ENCODE assay signal across 5 mouse cellular contexts in genomic region chr1:167345994-167346520, GRCm38 (mm10). TPM values are rescaled to one million over a fixed set of nuclear protein-coding genes. Genes with fewer than 3 reads are reported as not detected.
DNase-seq lines count a peak whose midpoint lies in the region; TF ChIP-seq lines count a peak whose summit lies in the region.
"Not testable (repeated sequence)": the region's sequence is repeated elsewhere in the genome, so short reads cannot be mapped to it uniquely, and the experiment has no call there.

No protein-coding gene starts in this region.

- not testable (repeated sequence) for H3K4me3 ChIP-seq in MEL (ENCODE audit: control insufficient read depth in 1 of 2, insufficient read depth in 1 of 2, low read depth in 2 of 2, low read length in 2 of 2); layer of hippocampus, adult 2 months; liver, adult 2 months (ENCODE audit: insufficient read depth, low read depth, low read length); small intestine, adult 2 months (ENCODE audit: low read depth, low read length)

- H3K27me3 ChIP-seq in MEL (ENCODE audit: control insufficient read depth in 1 of 2, insufficient read depth in 2 of 2, low read length in 2 of 2); liver, adult 2 months (ENCODE audit: control insufficient read depth, insufficient read depth, low read length); small intestine, adult 2 months (ENCODE audit: control insufficient read depth, insufficient read depth, low read length): not testable (repeated sequence)

- not testable (repeated sequence) for TF ChIP-seq EP300 in MEL (IDR thresholded peaks at IDR 0.05; ENCODE audit: low read depth in 1 of 2, low read length in 2 of 2)

- H3K4me1 ChIP-seq in MEL (ENCODE audit: control insufficient read depth in 1 of 2, insufficient read depth in 2 of 2, low read length in 2 of 2); liver, adult 2 months (ENCODE audit: control insufficient read depth, insufficient read depth, low read length); small intestine, adult 2 months (ENCODE audit: control insufficient read depth, insufficient read depth, insufficient read length, low read length): not testable (repeated sequence)

- TF ChIP-seq POLR2A in MEL (IDR thresholded peaks at IDR 0.05; ENCODE audit: control insufficient read depth in 1 of 2, insufficient read depth in 1 of 2, low read depth in 1 of 2, low read length in 2 of 2, poor library complexity in 1 of 2); liver, adult 2 months (IDR thresholded peaks at IDR 0.05; ENCODE audit: extremely low read depth, insufficient read depth, low read length); small intestine, adult 2 months (IDR thresholded peaks at IDR 0.05; ENCODE audit: low read depth, low read length): not testable (repeated sequence)

- DNase-seq in MEL (ENCODE audit: low read depth, low spot score) = peak; percentile 33
- DNase-seq in MN1 (ENCODE audit: low spot score) = peak; percentile 74
- not testable (repeated sequence) for DNase-seq in layer of hippocampus, adult 2 months (ENCODE audit: low spot score in 2 of 2)
- DNase-seq in liver, adult 2 months (ENCODE audit: extremely low read depth, low read depth, low spot score) = peak; percentile 79

- not testable (repeated sequence) for H3K79me2 ChIP-seq in MEL (ENCODE audit: control insufficient read depth, insufficient read depth, low read length, poor library complexity); liver, adult 2 months (ENCODE audit: control insufficient read depth, insufficient read depth, low read length)

- not testable (repeated sequence) for H3K9ac ChIP-seq in MEL (ENCODE audit: control insufficient read depth, low read depth, low read length, poor library complexity, severe bottlenecking); liver, adult 2 months (ENCODE audit: low read depth, low read length)

- not testable (repeated sequence) for TF ChIP-seq RAD21 in MEL (IDR thresholded peaks at IDR 0.05; ENCODE audit: low read depth, low read length)

- H3K9me3 ChIP-seq in MEL (replicated peaks; ENCODE audit: insufficient read depth, low read length) = not testable (repeated sequence)

- H3K36me3 ChIP-seq in MEL (ENCODE audit: control insufficient read depth in 1 of 2, insufficient read depth in 2 of 2, low read length in 2 of 2); liver, adult 2 months (ENCODE audit: control insufficient read depth, insufficient read depth, low read length); small intestine, adult 2 months (ENCODE audit: control insufficient read depth, insufficient read depth, low read length): not testable (repeated sequence)

- H3K27ac ChIP-seq in MEL (ENCODE audit: control insufficient read depth, low read depth, low read length); layer of hippocampus, adult 2 months; liver, adult 2 months (replicated peaks; ENCODE audit: insufficient read depth, low read depth, low read length): not testable (repeated sequence)
- H3K27ac ChIP-seq in small intestine, adult 2 months (ENCODE audit: insufficient read depth, low read depth, low read length) = peak overlapping the region; percentile 55

- WGBS in liver, adult 2 months = 54% methylated on average over 10 of the region's 10 CpGs
- WGBS in small intestine, adult 2 months = 63% methylated on average over 10 of the region's 10 CpGs

- TF ChIP-seq CTCF in MEL (IDR thresholded peaks at IDR 0.05 in 2 of 3, conservative IDR thresholded peaks at IDR 0.05 in 1 of 3; ENCODE audit: control insufficient read depth in 1 of 3, insufficient read depth in 1 of 3, low read depth in 2 of 3, low read length in 3 of 3, poor library complexity in 1 of 3, severe bottlenecking in 1 of 3); liver, adult 2 months (IDR thresholded peaks at IDR 0.05; ENCODE audit: low read depth, low read length); small intestine, adult 2 months (IDR thresholded peaks at IDR 0.05; ENCODE audit: extremely low read depth, insufficient read length, insufficient replicate concordance, low read depth, low read length): not testable (repeated sequence)
- 0 out of 2 replicates have a peak, but pooled peaks have one; percentile 7 for TF ChIP-seq CTCF in layer of hippocampus, adult 2 months (conservative IDR thresholded peaks at IDR 0.05)

TF ChIP-seq in MEL, 35 proteins besides CTCF, POLR2A, EP300 and RAD21:
- TF ChIP-seq TBP (IDR thresholded peaks at IDR 0.05; ENCODE audit: low read depth, low read length) = peak; percentile 93
- TF ChIP-seq GATA1 (IDR thresholded peaks at IDR 0.05; ENCODE audit: low read depth, low read length) = peak; percentile 33; the same call in 1 of the 2 replicates

RNA-seq across cellular contexts. Expression of gene Aldh9a1, which starts 3.7 kb away (rescaled TPM):
- 14.3 and 16.2 TPM in 2 replicates for total RNA-seq in MEL (2012; rRNA removed)
- 10 to 100 TPM in 1 of 2 experiments, not detected in 1; 78.2 TPM for polyA plus RNA-seq in MEL (2012; ENCODE audit: insufficient read depth in 1 of 2, insufficient read length in 2 of 2, low read depth in 1 of 2, low replicate concordance in 2 of 2, missing spikeins in 1 of 2)
- 10 to 100 TPM; 22.5 to 25.8 TPM for total RNA-seq in layer of hippocampus, adult 2 months (2021)
- 119 TPM in 2 replicates for total RNA-seq in liver, adult 2 months (2014; rRNA removed)
- 127 and 162 TPM in 2 replicates for polyA plus RNA-seq in liver, adult 2 months (2012; rRNA removed)
- 33.8 and 112 TPM in 2 replicates for polyA plus RNA-seq in small intestine, adult 2 months (2012; rRNA removed)

RNA-seq across cellular contexts. Expression of gene Tmco1, which starts 37.9 kb away (rescaled TPM):
- 126 and 128 TPM in 2 replicates for total RNA-seq in MEL (2012; rRNA removed)
- polyA plus RNA-seq in MEL (2012; ENCODE audit: insufficient read depth in 1 of 2, insufficient read length in 2 of 2, low read depth in 1 of 2, low replicate concordance in 2 of 2, missing spikeins in 1 of 2) = 100 to 1,000 TPM in 1 of 2 experiments, not detected in 1; 110 TPM
- 10 to 100 TPM; 49.6 to 50.4 TPM for total RNA-seq in layer of hippocampus, adult 2 months (2021)
- total RNA-seq in liver, adult 2 months (2014; rRNA removed) = 142 and 162 TPM in 2 replicates
- 70.2 and 71.5 TPM in 2 replicates for polyA plus RNA-seq in liver, adult 2 months (2012; rRNA removed)
- 9.6 and 20.5 TPM in 2 replicates for polyA plus RNA-seq in small intestine, adult 2 months (2012; rRNA removed)

RNA-seq across cellular contexts. Expression of gene Mgst3, which starts 47.6 kb away (rescaled TPM):
- 16.5 and 17.0 TPM in 2 replicates for total RNA-seq in MEL (2012; rRNA removed)
- polyA plus RNA-seq in MEL (2012; ENCODE audit: insufficient read depth in 1 of 2, insufficient read length in 2 of 2, low read depth in 1 of 2, low replicate concordance in 2 of 2, missing spikeins in 1 of 2) = 10 to 100 TPM in 1 of 2 experiments, not detected in 1; 33.2 TPM
- 10 to 100 TPM; 64.2 to 68.7 TPM for total RNA-seq in layer of hippocampus, adult 2 months (2021)
- total RNA-seq in liver, adult 2 months (2014; rRNA removed) = 62.5 and 82.7 TPM in 2 replicates
- polyA plus RNA-seq in liver, adult 2 months (2012; rRNA removed) = 97.8 and 112 TPM in 2 replicates
- 1,045 and 1,081 TPM in 2 replicates for polyA plus RNA-seq in small intestine, adult 2 months (2012; rRNA removed)
